In genomic region chr7:26311786-26312185, GRCm38 (mm10) we compare ENCODE assay signal across 31 mouse cellular contexts. TPM values are rescaled to one million over a fixed set of nuclear protein-coding genes. Genes with fewer than 3 reads are reported as not detected.
"Had no signal": no experiment of that assay in that cellular context is flagged by ENCODE, and none has a peak within 500 bp of the region (broad histone marks: within the 10 kb centered on the region; RNA-seq: fewer than 3 reads in every experiment).

No protein-coding gene starts in this region.

RNA-seq across cellular contexts. Expression of gene Cyp2a4, which starts 4.8 kb away (rescaled TPM):
- total RNA-seq: common myeloid progenitor, adult 5-6 weeks; forebrain, postnatal 0 days; gastrocnemius, adult 2 months; gastrocnemius, adult 8-10 months; gastrocnemius, postnatal 10 days; gastrocnemius, postnatal 14 days; gastrocnemius, postnatal 25 days; gastrocnemius, postnatal 36 days; gastrocnemius, postnatal 4 days; granulocyte monocyte progenitor cell, adult 5-6 weeks; heart, adult 2 months had no signal
- polyA plus RNA-seq: cerebellum, adult 2 months; cortical plate, adult 2 months; embryonic facial prominence, embryonic 10.5 days; embryonic facial prominence, embryonic 11.5 days; embryonic facial prominence, embryonic 12.5 days; embryonic facial prominence, embryonic 13.5 days; embryonic facial prominence, embryonic 14.5 days; embryonic facial prominence, embryonic 15.5 days; erythroblast, embryonic 14.5 days; forebrain, embryonic 10.5 days; forebrain, embryonic 11.5 days; forebrain, embryonic 12.5 days; forebrain, embryonic 13.5 days; forebrain, embryonic 14.5 days; forebrain, embryonic 15.5 days; forebrain, embryonic 16.5 days; forebrain, postnatal 0 days; frontal cortex, adult 2 months; gonadal fat pad, adult 2 months; heart, adult 2 months had no signal

RNA-seq across cellular contexts. Expression of gene Vmn1r184, which starts 51.7 kb away (rescaled TPM):
- total RNA-seq: common myeloid progenitor, adult 5-6 weeks; forebrain, postnatal 0 days; gastrocnemius, adult 18-20 months; gastrocnemius, adult 2 months; gastrocnemius, adult 8-10 months; gastrocnemius, postnatal 10 days; gastrocnemius, postnatal 14 days; gastrocnemius, postnatal 25 days; gastrocnemius, postnatal 36 days; gastrocnemius, postnatal 4 days; granulocyte monocyte progenitor cell, adult 5-6 weeks; heart, adult 18-20 months; heart, adult 2 months had no signal
- polyA plus RNA-seq: cerebellum, adult 2 months; cortical plate, adult 2 months; embryonic facial prominence, embryonic 10.5 days; embryonic facial prominence, embryonic 11.5 days; embryonic facial prominence, embryonic 12.5 days; embryonic facial prominence, embryonic 13.5 days; embryonic facial prominence, embryonic 14.5 days; embryonic facial prominence, embryonic 15.5 days; erythroblast, embryonic 14.5 days; forebrain, embryonic 10.5 days; forebrain, embryonic 11.5 days; forebrain, embryonic 12.5 days; forebrain, embryonic 13.5 days; forebrain, embryonic 14.5 days; forebrain, embryonic 15.5 days; forebrain, embryonic 16.5 days; forebrain, postnatal 0 days; frontal cortex, adult 2 months; gonadal fat pad, adult 2 months; heart, adult 2 months had no signal
